Mouse (Mus musculus) stomach, postnatal 0 days (tissue): ENCODE data around the gene Lrmda. TPM values are rescaled to one million over a fixed set of nuclear protein-coding genes. Genes with fewer than 3 reads are reported as not detected.

Experiments
- ATAC-seq: fragments of 200-750 bp; cut with Nextera tagmentation; 2 replicates; pipeline ENCODE4 v1.8.0; 2017; ENCODE audit not compliant: low FRiP score, low TSS enrichment
- DNase-seq: peaks from one replicate; pipeline ENCODE4 v3.0.0-alpha.2; 2016; ENCODE audit warnings: low spot score
- H3K27ac ChIP-seq: fragments of 300-500 bp; sonication (generic); replicated peaks from 2 replicates; pipeline ENCODE4 v1.5.1; 2014; ENCODE audit warnings: mild to moderate bottlenecking, control low read depth
- H3K27me3 ChIP-seq: fragments of 300-500 bp; sonication (generic); 2 replicates; pipeline ENCODE4 v1.6.1; 2014; ENCODE audit warnings: low read length; ENCODE audit not compliant: control insufficient read depth, insufficient read depth
- H3K36me3 ChIP-seq: fragments of 300-500 bp; sonication (generic); 2 replicates; pipeline ENCODE4 v1.6.1; 2014; ENCODE audit warnings: low read length, mixed read lengths; ENCODE audit not compliant: control insufficient read depth, insufficient read depth
- H3K4me1 ChIP-seq: fragments of 300-500 bp; sonication (generic); replicated peaks from 2 replicates; pipeline ENCODE4 v1.6.1; 2014; ENCODE audit warnings: antibody characterized with exemption; ENCODE audit not compliant: control insufficient read depth, insufficient read depth
- H3K4me2 ChIP-seq: fragments of 300-500 bp; sonication (generic); replicated peaks from 2 replicates; pipeline ENCODE4 v1.6.1; 2014; ENCODE audit warnings: low read depth, mild to moderate bottlenecking, control low read depth, moderate library complexity
- H3K4me3 ChIP-seq: fragments of 300-500 bp; sonication (generic); 2 replicates; pipeline ENCODE4 v1.5.1; 2014; ENCODE audit warnings: low read depth, low read length, control low read depth
- H3K9ac ChIP-seq: fragments of 300-500 bp; sonication (generic); 2 replicates; pipeline ENCODE4 v1.6.1; 2014; ENCODE audit warnings: mild to moderate bottlenecking, low read length, control low read depth, mixed read lengths
- H3K9me3 ChIP-seq: fragments of 300-500 bp; sonication (generic); 2 replicates; pipeline ENCODE4 v1.6.1; 2016; ENCODE audit warnings: low read length; ENCODE audit not compliant: control insufficient read depth
- CTCF ChIP-seq: IDR thresholded peaks from 2 replicates; pipeline ENCODE4 v1.5.1; 2016; ENCODE audit warnings: antibody characterized with exemption, low read depth, mild to moderate bottlenecking, moderate library complexity
- EP300 ChIP-seq: optimal IDR thresholded peaks from 2 replicates; pipeline ENCODE3; 2016; ENCODE audit warnings: antibody characterized with exemption
- WGBS: fragments of 180-500 bp; shearing (Covaris S2); extraction: QIAGEN DNeasy Blood & Tissue Kit; methylation state at CpG from one replicate; pipeline ENCODE4 v1.1.7; 2014; 5-methylcytosine and 5-hydroxymethylcytosine counted together
- polyA plus RNA-seq: library from polyadenylated mRNA; unstranded; fragments of >200 nt; fragmentation: Nextera tagmentation; extraction: Ambion mirVana; gene quantifications from 2 replicates; pipeline ENCODE4 v1.2.1, GENCODE M21; 2015

Gene Lrmda
- polyA plus RNA-seq, 1 experiment from 2014 or later = 0.39 TPM

DNA sequence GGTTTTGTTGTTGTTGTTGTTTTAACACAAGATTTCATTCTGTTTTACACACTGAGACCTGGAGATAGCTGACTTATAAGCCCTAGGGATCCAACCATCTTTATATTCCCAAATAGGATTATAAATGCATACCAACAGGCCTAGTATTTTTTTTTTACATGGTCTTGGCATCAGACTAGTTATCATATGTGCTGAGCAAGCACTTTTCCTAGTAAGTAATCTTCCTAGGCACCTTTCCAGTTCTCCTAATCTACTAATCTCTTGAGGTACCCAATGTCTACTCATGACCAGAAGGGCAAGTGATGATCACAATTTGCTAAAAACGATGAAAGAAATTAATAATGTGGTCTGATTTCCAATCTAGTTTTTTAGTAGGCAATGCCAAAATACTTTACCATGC lies 909.2 kb downstream of the Lrmda start:
- H3K4me1 ChIP-seq = 0 out of 2 replicates have a peak, but pooled peaks cover 7% of the 10 kb centered on the region
- no peak overlapping the region for H3K4me2 ChIP-seq
- H3K9ac ChIP-seq = no peak overlapping the region
- WGBS = 89% methylated on average over 1 of the region's 1 CpGs
- H3K4me3 ChIP-seq = no peak overlapping the region
- no peaks in the 10 kb centered on the region for H3K36me3 ChIP-seq
- no peaks in the 10 kb centered on the region for H3K9me3 ChIP-seq
- H3K27ac ChIP-seq = no peak overlapping the region
- H3K27me3 ChIP-seq = no peaks in the 10 kb centered on the region
- DNase-seq = no peak
- ATAC-seq = no peak
- TF ChIP-seq EP300 (no peak), CTCF (no peak)

DNA sequence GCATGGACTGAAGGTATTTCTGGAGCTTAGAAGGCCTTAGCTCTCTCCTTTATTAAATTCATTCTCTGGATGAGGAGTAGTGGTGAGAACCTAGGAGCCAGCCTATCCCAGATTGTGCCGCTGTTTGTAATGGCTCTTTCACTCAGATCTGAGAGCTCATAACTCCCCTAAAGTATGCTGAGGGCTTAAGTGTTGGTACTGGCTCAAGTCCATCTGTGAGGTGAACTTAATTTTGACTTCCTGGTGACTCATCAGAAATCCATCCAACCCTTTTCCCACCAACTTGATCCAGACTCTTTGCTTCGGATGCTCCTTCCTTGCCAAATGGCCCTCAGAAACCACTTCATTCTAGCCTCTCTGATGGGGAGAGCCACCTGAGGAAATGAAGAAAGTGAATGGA lies 910.1 kb downstream of the Lrmda start:
- H3K4me1 ChIP-seq = 0 out of 2 replicates have a peak, but pooled peaks cover 7% of the 10 kb centered on the region
- DNase-seq (no peak), ATAC-seq (peak; percentile 53; the same call in 1 of the 2 replicates)
- H3K4me2 ChIP-seq = no peak overlapping the region
- no peaks in the 10 kb centered on the region for H3K9me3 ChIP-seq
- no peak for TF ChIP-seq CTCF
- TF ChIP-seq EP300 = no peak
- H3K27ac ChIP-seq = no peak overlapping the region
- H3K4me3 ChIP-seq = no peak overlapping the region
- H3K27me3 ChIP-seq = no peaks in the 10 kb centered on the region
- H3K36me3 ChIP-seq = no peaks in the 10 kb centered on the region
- 54% methylated on average over 2 of the region's 2 CpGs for WGBS
- no peak overlapping the region for H3K9ac ChIP-seq

DNA sequence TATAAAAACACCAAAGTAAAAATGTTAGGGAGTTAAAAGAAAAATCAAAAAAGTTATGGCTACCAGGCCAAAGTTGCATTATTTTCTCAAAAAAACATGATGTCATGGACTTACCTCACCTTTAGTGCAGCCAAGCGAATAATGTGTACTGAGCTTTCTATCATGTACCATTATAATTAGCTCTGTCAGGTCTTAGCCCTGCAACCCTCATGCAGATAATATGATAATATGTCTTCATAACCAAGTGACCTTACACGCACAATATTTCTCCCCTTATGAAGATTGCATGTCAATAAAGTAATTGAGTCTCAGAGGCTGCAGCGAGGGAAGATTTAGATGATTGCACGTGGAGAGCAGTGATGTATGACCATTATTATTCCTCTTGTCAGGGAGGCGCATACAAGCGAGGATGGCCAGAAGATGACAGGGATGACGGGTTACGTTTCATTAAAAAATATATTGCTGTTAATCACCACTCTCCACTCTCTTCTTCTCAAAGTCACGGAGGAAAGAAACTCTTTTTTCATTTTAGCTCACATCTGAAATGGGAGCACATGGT lies 911.1 kb downstream of the Lrmda start:
- H3K9me3 ChIP-seq = no peaks in the 10 kb centered on the region
- DNase-seq = no peak
- no peak overlapping the region for H3K9ac ChIP-seq
- 0 out of 2 replicates have a peak, but pooled peaks cover 7% of the 10 kb centered on the region for H3K4me1 ChIP-seq
- no peaks in the 10 kb centered on the region for H3K27me3 ChIP-seq
- ATAC-seq = peak; percentile 45; the same call in 1 of the 2 replicates
- H3K4me3 ChIP-seq = no peak overlapping the region
- H3K27ac ChIP-seq = no peak overlapping the region
- H3K4me2 ChIP-seq = no peak overlapping the region
- no peak for TF ChIP-seq EP300
- no peak for TF ChIP-seq CTCF
- no peaks in the 10 kb centered on the region for H3K36me3 ChIP-seq
- WGBS = 65% methylated on average over 9 of the region's 9 CpGs

DNA sequence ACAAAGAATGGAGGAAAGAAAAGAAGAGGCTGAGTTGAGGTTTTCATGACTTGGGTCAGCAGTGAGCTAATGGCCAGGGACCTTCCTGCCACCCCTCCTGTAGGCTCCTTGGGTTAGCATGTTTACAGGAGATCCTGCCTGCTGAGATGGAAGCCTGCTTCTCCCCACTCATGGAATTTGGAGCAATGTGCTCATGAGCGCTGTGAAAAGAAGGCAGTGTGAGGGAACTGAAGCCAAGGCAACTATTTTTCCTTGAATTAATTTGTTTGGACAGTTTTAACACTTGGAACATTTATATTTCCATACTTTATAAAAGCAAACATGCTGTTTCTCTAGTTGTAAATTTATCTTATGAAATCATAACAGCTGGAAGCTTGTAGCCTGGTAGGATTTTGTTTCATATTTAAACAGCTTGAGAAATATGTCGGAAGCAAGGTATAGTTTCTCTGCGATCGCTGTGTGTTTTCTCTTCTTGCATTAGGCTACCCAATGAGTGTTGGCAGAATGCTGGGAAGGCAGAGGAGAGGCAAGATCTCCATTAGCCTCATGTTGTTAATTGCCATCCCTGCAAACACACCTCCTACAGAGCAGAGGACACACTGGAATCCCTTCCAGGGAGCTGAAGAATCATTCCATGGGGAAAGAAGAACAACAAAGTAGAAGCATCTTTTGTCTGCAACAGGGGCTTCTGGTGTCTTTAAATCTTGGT lies 911.8 kb downstream of the Lrmda start:
- WGBS = 35% methylated on average over 4 of the region's 4 CpGs

DNA sequence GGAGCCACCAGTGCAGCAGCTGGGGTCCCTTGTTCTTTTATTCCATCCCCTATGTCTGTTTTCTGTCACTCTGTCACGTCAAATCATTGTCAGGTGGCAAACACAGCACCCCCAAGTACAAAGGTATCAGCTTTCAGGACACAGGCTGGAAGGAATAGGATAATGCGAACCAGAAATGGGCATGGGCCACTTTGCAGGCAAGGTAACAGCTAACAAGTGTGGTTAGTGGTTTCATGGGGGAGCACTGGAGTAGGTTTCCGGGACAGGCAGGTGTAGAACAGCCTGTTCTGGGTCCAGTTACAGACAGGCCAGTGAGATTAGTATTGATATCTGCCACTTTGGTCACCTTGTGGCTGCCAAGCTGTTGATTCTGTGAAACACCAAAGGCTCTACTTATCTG lies 917.2 kb downstream of the Lrmda start:
- Histone ChIP-seq H3K27ac (no peak overlapping the region), H3K36me3 (no peaks in the 10 kb centered on the region), H3K9me3 (no peaks in the 10 kb centered on the region), H3K4me2 (no peak overlapping the region), H3K4me3 (no peak overlapping the region), H3K9ac (no peak overlapping the region), H3K27me3 (no peaks in the 10 kb centered on the region), H3K4me1 (no peaks in the 10 kb centered on the region)
- no peak for DNase-seq
- TF ChIP-seq EP300 = no peak
- no peak for TF ChIP-seq CTCF
- WGBS = 72% methylated on average over 3 of the region's 3 CpGs
- ATAC-seq = no peak

More for the DNA sequence above, 911.8 kb downstream of the Lrmda start:
- 0 out of 2 replicates have a peak, but pooled peaks cover 7% of the 10 kb centered on the region for H3K4me1 ChIP-seq
- no peak for DNase-seq
- H3K4me2 ChIP-seq = no peak overlapping the region
- no peaks in the 10 kb centered on the region for H3K27me3 ChIP-seq
- ATAC-seq = peak; percentile 54; the same call in 1 of the 2 replicates
- no peaks in the 10 kb centered on the region for H3K36me3 ChIP-seq
- H3K9ac ChIP-seq = no peak overlapping the region
- TF ChIP-seq EP300 = no peak
- TF ChIP-seq CTCF = peak; percentile 34
- no peaks in the 10 kb centered on the region for H3K9me3 ChIP-seq
- peak overlapping the region; percentile 14; the same call in 1 of the 2 replicates for H3K27ac ChIP-seq
- no peak overlapping the region for H3K4me3 ChIP-seq

DNA sequence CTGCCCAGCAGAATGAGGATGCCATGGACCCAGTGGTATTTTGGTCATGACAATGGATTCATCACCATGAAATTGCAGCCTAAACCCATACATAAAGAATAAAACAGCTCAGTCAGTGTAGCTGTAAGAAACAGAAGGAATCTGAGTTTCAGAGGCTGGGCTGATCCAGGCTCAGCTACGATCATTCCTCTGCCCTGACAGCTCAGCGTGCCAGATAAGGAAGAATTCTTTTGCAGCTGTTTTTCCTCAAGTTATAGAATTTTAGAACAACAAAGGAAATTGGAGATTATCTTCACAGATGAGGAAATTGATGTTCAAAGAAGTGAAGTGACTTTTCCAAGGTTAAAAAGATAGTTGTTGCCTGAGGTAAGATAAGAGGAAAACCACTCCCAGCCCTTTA lies 921.1 kb downstream of the Lrmda start:
- no peak for ATAC-seq
- no peak overlapping the region for H3K4me3 ChIP-seq
- H3K27ac ChIP-seq = no peak overlapping the region
- WGBS = 29% methylated on average over 2 of the region's 2 CpGs
- TF ChIP-seq EP300 (no peak), CTCF (no peak)
- H3K36me3 ChIP-seq = no peaks in the 10 kb centered on the region
- H3K27me3 ChIP-seq = no peaks in the 10 kb centered on the region
- no peaks in the 10 kb centered on the region; the same call in 1 of the 2 replicates for H3K4me1 ChIP-seq
- H3K4me2 ChIP-seq = no peak overlapping the region
- no peak for DNase-seq
- no peaks in the 10 kb centered on the region for H3K9me3 ChIP-seq
- no peak overlapping the region for H3K9ac ChIP-seq
